In genomic region chr16:45676462-45676861, GRCm38 (mm10) we compare ENCODE assay signal across 10 mouse cellular contexts. TPM values are rescaled to one million over a fixed set of nuclear protein-coding genes. Genes with fewer than 3 reads are reported as not detected.
A peak's percentile ranks its signal among the peaks of the same experiment; 100 is the strongest.
DNase-seq lines count a peak whose midpoint lies in the region; ATAC-seq and TF ChIP-seq lines count a peak whose summit lies in the region.
"Had no signal": no experiment of that assay in that cellular context is flagged by ENCODE, and none has a peak within 500 bp of the region (broad histone marks: within the 10 kb centered on the region; RNA-seq: fewer than 3 reads in every experiment).

No protein-coding gene starts in this region.

- H3K4me2 ChIP-seq in forebrain, embryonic 12.5 days = no peak overlapping the region
- H3K4me2 ChIP-seq in forebrain, embryonic 13.5 days = no peak overlapping the region
- no peak overlapping the region for H3K4me2 ChIP-seq in liver, embryonic 14.5 days (ENCODE audit: low read depth)
- H3K4me2 ChIP-seq: embryonic facial prominence, embryonic 13.5 days had no signal

- no peak overlapping the region for H3K27ac ChIP-seq in forebrain, embryonic 12.5 days
- no peak overlapping the region for H3K27ac ChIP-seq in forebrain, embryonic 13.5 days
- H3K27ac ChIP-seq in liver, embryonic 14.5 days = no peak overlapping the region
- H3K27ac ChIP-seq: embryonic facial prominence, embryonic 13.5 days had no signal

- 32% methylated on average over 1 of the region's 1 CpGs for WGBS in forebrain, embryonic 12.5 days
- WGBS in forebrain, embryonic 13.5 days = 46% methylated on average over 1 of the region's 1 CpGs
- 5% methylated on average over 1 of the region's 1 CpGs for WGBS in liver, embryonic 14.5 days (ENCODE audit: insufficient replicate concordance)

- no peak overlapping the region for H3K4me3 ChIP-seq in forebrain, embryonic 12.5 days (replicated peaks)
- H3K4me3 ChIP-seq in forebrain, embryonic 13.5 days = no peak overlapping the region
- no peak overlapping the region for H3K4me3 ChIP-seq in liver, embryonic 14.5 days (ENCODE audit: insufficient read depth in 1 of 2, low read depth in 2 of 2, low read length in 2 of 2)
- H3K4me3 ChIP-seq: embryonic facial prominence, embryonic 13.5 days had no signal

- ATAC-seq in forebrain, embryonic 12.5 days (ENCODE audit: low FRiP score) = 0 out of 2 replicates have a peak, but pooled peaks have one; percentile 41
- ATAC-seq in forebrain, embryonic 13.5 days = no peak
- ATAC-seq in liver, embryonic 14.5 days (ENCODE audit: insufficient read depth) = no peak

- no peak overlapping the region for H3K9ac ChIP-seq in forebrain, embryonic 12.5 days
- H3K9ac ChIP-seq in forebrain, embryonic 13.5 days = no peak overlapping the region
- no peak overlapping the region for H3K9ac ChIP-seq in liver, embryonic 14.5 days (replicated peaks)
- H3K9ac ChIP-seq: embryonic facial prominence, embryonic 13.5 days had no signal

- DNase-seq in liver, embryonic 14.5 days (ENCODE audit: low read depth in 3 of 3, low spot score in 3 of 3) = no peak
- no peak for DNase-seq in liver
- DNase-seq in NIH3T3 (ENCODE audit: low read depth) = peak; percentile 50
- peak; percentile 39 for DNase-seq in lung, postnatal 36 days
- DNase-seq in layer of hippocampus, postnatal 36 days = no peak
- no peak for DNase-seq in right cerebral cortex, postnatal 14 days

- H3K4me1 ChIP-seq in forebrain, embryonic 12.5 days = no peaks in the 10 kb centered on the region
- no peaks in the 10 kb centered on the region for H3K4me1 ChIP-seq in forebrain, embryonic 13.5 days
- no peaks in the 10 kb centered on the region for H3K4me1 ChIP-seq in liver, embryonic 14.5 days (replicated peaks; ENCODE audit: control insufficient read depth in 2 of 2, insufficient read depth in 2 of 2, low read length in 1 of 2)
- H3K4me1 ChIP-seq: embryonic facial prominence, embryonic 13.5 days had no signal

- TF ChIP-seq EP300 in liver, embryonic 14.5 days (IDR thresholded peaks at IDR 0.05; ENCODE audit: low read depth) = no peak

- H3K27me3 ChIP-seq in forebrain, embryonic 12.5 days = no peaks in the 10 kb centered on the region
- no peaks in the 10 kb centered on the region for H3K27me3 ChIP-seq in forebrain, embryonic 13.5 days
- H3K27me3 ChIP-seq in liver, embryonic 14.5 days (ENCODE audit: control insufficient read depth, insufficient read depth, low read length) = no peaks in the 10 kb centered on the region
- H3K27me3 ChIP-seq: embryonic facial prominence, embryonic 13.5 days had no signal

- H3K9me3 ChIP-seq in forebrain, embryonic 12.5 days = no peaks in the 10 kb centered on the region
- H3K9me3 ChIP-seq in forebrain, embryonic 13.5 days (replicated peaks) = no peaks in the 10 kb centered on the region
- H3K9me3 ChIP-seq in liver, embryonic 14.5 days (ENCODE audit: control insufficient read depth, low read length) = no peaks in the 10 kb centered on the region
- H3K9me3 ChIP-seq: embryonic facial prominence, embryonic 13.5 days had no signal

- TF ChIP-seq CTCF in liver, embryonic 14.5 days (IDR thresholded peaks at IDR 0.05; ENCODE audit: low read depth) = peak; percentile 58

- no peaks in the 10 kb centered on the region for H3K36me3 ChIP-seq in forebrain, embryonic 12.5 days (replicated peaks)
- no peaks in the 10 kb centered on the region for H3K36me3 ChIP-seq in forebrain, embryonic 13.5 days (ENCODE audit: poor library complexity, severe bottlenecking)
- H3K36me3 ChIP-seq in liver, embryonic 14.5 days (replicated peaks; ENCODE audit: control insufficient read depth, insufficient read depth, low read depth) = no peaks in the 10 kb centered on the region
- H3K36me3 ChIP-seq: embryonic facial prominence, embryonic 13.5 days had no signal

RNA-seq across cellular contexts. Expression of gene Tmprss7, which starts 17.0 kb away (rescaled TPM):
- polyA plus RNA-seq in forebrain, embryonic 12.5 days (2016; fragmentation: Nextera tagmentation; extraction: Ambion mirVana) = 0.23 and 0.32 TPM in 2 replicates
- 0.40 and 0.52 TPM in 2 replicates for polyA plus RNA-seq in forebrain, embryonic 13.5 days (2015; fragmentation: Nextera tagmentation; extraction: Ambion mirVana)
- 0.18 and 0.26 TPM in 2 replicates for polyA plus RNA-seq in liver, embryonic 14.5 days (2012; rRNA removed)
- polyA plus RNA-seq in liver, embryonic 14.5 days (2014; fragmentation: Nextera tagmentation; extraction: Ambion mirVana) = 0.08 and 0.15 TPM in 2 replicates
- 1 to 10 TPM in 1 of 2 experiments, under 1 TPM in 1; 0.67 to 1.9 TPM for total RNA-seq in layer of hippocampus, postnatal 36 days (2021)
- polyA plus RNA-seq: heart, embryonic 16.5 days had no signal

RNA-seq across cellular contexts. Expression of gene BC016579, which starts 22.6 kb away (rescaled TPM):
- 0.11 and 0.18 TPM in 2 replicates for polyA plus RNA-seq in forebrain, embryonic 12.5 days (2016; fragmentation: Nextera tagmentation; extraction: Ambion mirVana)
- not detected in 2 replicates for polyA plus RNA-seq in forebrain, embryonic 13.5 days (2015; fragmentation: Nextera tagmentation; extraction: Ambion mirVana)
- 0.14 and 0.20 TPM in 2 replicates for polyA plus RNA-seq in liver, embryonic 14.5 days (2012; rRNA removed)
- polyA plus RNA-seq in liver, embryonic 14.5 days (2014; fragmentation: Nextera tagmentation; extraction: Ambion mirVana) = 0.23 TPM in 2 replicates
- total RNA-seq in layer of hippocampus, postnatal 36 days (2021) = under 1 TPM; 0.20 to 0.28 TPM

RNA-seq across cellular contexts. Expression of gene Tagln3, which starts 47.9 kb away (rescaled TPM):
- 319 and 330 TPM in 2 replicates for polyA plus RNA-seq in forebrain, embryonic 12.5 days (2016; fragmentation: Nextera tagmentation; extraction: Ambion mirVana)
- 467 and 499 TPM in 2 replicates for polyA plus RNA-seq in forebrain, embryonic 13.5 days (2015; fragmentation: Nextera tagmentation; extraction: Ambion mirVana)
- polyA plus RNA-seq in liver, embryonic 14.5 days (2012; rRNA removed) = 0.39 and 0.86 TPM in 2 replicates
- 0.15 TPM in 1 of 2 replicates, not detected in the other for polyA plus RNA-seq in liver, embryonic 14.5 days (2014; fragmentation: Nextera tagmentation; extraction: Ambion mirVana)
- 100 to 1,000 TPM; 244 to 276 TPM for total RNA-seq in layer of hippocampus, postnatal 36 days (2021)

Comparison
In these comparisons a context has a peak if more than half of its experiments do, and no peak if none do; other contexts are left out.
1. DNase-seq: peak in NIH3T3 (single experiment) and lung, postnatal 36 days (single experiment); none in liver, embryonic 14.5 days (0 of 3), liver (single experiment), layer of hippocampus, postnatal 36 days (0 of 2) and right cerebral cortex, postnatal 14 days (single experiment).
2. RNA of gene Tagln3, which starts 47.9 kb away (polyA plus RNA-seq): 467 to 499 TPM in forebrain, embryonic 13.5 days and 319 to 330 TPM in forebrain, embryonic 12.5 days; 0.15 to 0.86 TPM in liver, embryonic 14.5 days; every median in the first group is over 100 times any median in the second.